Mouse (Mus musculus) C2C12 (cell line): ENCODE results near the gene Gm45234.

ENCODE experiments used
- CTCF ChIP-seq: IDR thresholded peaks from one replicate; pipeline ENCODE4 v1.5.1; 2011; ENCODE audit not compliant: control insufficient read depth, insufficient read depth, insufficient read length
- MAX ChIP-seq: IDR thresholded peaks from one replicate; pipeline ENCODE4 v1.6.1; 2011; ENCODE audit warnings: mild to moderate bottlenecking, control low read depth
- MYOD1 ChIP-seq: IDR thresholded peaks from one replicate; pipeline ENCODE4 v1.6.1; 2011; ENCODE audit warnings: low read depth; ENCODE audit not compliant: control insufficient read depth, insufficient read length
- MYOG ChIP-seq: IDR thresholded peaks from one replicate; pipeline ENCODE4 v1.6.1; 2011; ENCODE audit not compliant: control insufficient read depth, insufficient read length; ENCODE audit errors: extremely low read depth
- USF1 ChIP-seq: IDR thresholded peaks from one replicate; pipeline ENCODE4 v1.6.1; 2011; ENCODE audit warnings: low read depth, mild to moderate bottlenecking, control low read depth, moderate library complexity

DNA sequence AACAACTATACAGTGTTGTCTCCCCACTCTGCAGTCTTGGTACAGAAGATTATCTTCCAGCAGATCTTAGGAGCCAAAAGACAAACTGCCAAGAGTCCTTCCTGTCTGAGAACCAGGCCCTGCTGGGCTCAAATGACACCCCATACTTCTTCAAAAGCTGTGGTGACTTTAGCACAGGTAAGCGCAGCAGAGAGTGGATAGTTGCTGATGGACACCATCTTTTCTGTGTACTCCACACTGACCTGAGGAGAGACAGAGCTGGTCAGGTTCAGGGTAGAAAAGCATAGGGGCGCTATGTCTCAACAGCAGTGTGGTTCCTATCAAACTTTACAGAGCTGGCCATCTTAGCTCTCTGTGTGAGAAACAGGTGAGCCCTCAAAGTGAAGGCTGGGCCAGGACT is 51.4 kb downstream of the Gm45234 start:
- TF ChIP-seq MYOG (no peak), MYOD1 (no peak), MAX (no peak), CTCF (no peak), USF1 (no peak)
